Mouse (Mus musculus): ENCODE measurements around the gene Fam160b1.

DNA sequence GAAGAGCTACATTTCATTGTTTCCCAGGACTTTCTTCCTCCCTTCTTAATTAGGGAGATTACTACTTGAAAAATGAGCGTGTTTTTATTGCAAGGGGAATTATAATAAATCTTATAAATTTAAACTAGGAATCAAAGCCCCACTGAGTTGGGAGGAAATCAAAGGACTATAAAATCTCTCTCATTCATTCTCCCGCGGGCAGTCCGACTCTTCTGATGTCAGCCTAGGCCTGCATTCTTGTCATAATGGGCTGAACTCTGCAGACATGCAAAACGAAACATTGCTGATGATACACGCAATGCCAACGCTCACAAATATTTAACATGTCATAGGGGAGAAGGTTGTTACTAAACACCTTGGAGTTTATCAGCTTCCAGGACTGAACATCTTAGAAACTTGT, 76.6 kb downstream of the Fam160b1 start:
- no peak for TF ChIP-seq CTCF (IDR thresholded peaks at IDR 0.05; ENCODE audit: low read depth, low read length)
- TF ChIP-seq POLR2AphosphoS5 (IDR thresholded peaks at IDR 0.05; ENCODE audit: insufficient replicate concordance, low read depth, low read length): no peak
- no peak for TF ChIP-seq GATA1 (IDR thresholded peaks at IDR 0.05; ENCODE audit: borderline replicate concordance, low read length)

All from G1E (cell line).